Mouse (Mus musculus) c-Kit-positive CD71-positive TER-119-positive erythroid progenitor cells, embryonic 14.5 days (primary cell): Measurements from ENCODE around the gene Timm10.
"Not testable (repeated sequence)": the region's sequence is repeated elsewhere in the genome, so short reads cannot be mapped to it uniquely, and the experiment has no call there.

Experiments
- DNase-seq: peaks from one replicate; pipeline ENCODE4 v3.0.0-alpha.2; 2013; ENCODE audit warnings: low spot score

Timm10 gene

DNA sequence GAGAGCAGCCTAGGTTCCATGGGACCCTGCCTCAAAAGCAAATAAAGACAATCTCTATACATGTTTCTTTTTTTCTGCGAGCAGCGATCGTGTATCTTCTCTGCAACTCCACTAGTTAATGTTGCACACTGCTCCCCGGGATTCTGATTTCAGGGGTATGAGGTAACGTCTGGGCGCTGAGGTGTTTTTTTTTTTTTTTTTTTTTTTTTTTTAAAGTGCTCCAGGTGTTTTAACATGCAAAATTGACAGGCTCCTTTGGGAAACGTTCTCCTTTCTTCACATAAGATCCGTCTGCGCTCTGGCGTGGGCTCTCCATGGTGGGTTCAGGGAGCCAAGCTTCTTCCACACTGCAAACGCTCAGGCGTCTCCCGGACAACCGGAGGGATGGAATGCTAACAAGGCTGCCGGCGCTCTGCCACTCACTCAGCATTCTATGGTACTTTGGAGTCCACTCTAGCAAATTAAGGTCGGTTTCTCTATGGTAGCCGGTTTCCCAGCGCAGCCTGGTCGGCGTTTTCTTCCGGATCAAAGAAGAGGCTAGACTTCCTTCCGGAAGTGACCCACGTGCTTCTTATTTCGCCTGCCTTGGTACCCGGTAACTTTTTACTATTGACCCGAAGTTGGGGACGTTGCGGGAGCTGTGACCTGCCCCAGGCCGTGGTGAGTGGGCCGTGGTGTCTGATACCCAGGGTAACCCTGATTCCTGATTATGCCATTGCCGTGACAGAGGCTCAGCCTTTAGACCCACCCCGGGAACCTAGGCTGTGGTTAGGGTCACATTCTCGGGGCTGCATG is at the start of gene Timm10:
Timm10 (plus strand) TSS at position 510 of the 795 bp plus-strand sequence.
- peak; percentile 90 for DNase-seq

DNA sequence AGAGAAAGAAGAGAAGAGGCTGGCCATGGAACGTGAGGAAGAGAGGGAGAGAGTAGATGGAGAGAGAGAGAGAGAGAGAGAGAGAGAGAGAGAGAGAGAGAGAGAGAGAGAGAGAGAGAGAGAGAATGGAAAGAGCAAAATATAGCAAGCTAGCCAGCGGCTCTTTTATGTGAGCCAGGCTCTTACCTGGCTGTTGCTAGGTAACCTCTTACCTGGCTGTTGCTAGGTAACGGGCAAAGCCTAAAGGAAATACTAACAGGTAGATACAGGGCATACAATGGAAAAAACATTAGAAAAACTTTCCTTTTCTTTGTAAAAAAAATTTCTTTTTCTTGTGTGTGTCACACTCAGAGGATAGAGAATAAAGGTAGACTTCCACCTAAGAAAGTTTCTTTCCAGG is 49.1 kb upstream of the Timm10 start:
- DNase-seq = no peak

DNA sequence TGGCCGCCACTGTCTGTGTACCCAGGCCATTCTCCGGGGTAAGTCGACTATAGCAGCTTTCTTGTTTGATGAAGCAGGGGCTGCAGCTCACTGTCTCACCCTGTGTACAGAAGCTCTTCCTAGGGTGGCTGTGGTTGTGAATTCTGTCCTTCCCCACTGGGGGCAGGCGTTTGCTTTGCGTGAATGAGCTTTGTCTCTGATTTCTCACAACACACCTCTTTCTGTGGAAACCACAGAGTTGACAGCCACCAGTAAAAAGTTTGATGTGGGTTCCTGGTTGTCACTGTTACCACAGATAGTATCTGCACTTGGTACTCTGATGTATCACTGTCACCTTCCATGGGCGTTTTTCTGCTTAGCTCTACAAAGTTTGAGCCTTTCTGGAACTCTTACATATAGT is 47.6 kb upstream of the Timm10 start:
- no peak for DNase-seq

DNA sequence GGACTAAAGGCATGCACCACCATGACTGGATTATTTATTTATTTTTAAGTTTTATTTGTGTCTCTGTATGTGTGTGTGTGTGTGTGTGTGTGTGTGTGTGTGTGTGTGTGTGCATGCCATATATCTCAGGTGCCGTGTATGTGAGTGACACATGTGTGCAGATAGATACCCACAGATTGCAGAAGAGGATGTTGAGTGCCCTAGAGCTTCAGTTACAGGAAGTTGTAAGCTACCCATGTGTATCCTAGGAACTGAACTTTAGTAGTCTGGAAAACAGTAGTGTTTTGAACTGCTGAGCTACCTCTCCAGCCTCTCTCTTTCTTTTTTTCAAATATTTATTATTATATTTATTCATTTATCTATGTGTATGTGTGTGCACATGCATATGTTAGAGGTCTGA is 43.5 kb upstream of the Timm10 start:
- no peak for DNase-seq

DNA sequence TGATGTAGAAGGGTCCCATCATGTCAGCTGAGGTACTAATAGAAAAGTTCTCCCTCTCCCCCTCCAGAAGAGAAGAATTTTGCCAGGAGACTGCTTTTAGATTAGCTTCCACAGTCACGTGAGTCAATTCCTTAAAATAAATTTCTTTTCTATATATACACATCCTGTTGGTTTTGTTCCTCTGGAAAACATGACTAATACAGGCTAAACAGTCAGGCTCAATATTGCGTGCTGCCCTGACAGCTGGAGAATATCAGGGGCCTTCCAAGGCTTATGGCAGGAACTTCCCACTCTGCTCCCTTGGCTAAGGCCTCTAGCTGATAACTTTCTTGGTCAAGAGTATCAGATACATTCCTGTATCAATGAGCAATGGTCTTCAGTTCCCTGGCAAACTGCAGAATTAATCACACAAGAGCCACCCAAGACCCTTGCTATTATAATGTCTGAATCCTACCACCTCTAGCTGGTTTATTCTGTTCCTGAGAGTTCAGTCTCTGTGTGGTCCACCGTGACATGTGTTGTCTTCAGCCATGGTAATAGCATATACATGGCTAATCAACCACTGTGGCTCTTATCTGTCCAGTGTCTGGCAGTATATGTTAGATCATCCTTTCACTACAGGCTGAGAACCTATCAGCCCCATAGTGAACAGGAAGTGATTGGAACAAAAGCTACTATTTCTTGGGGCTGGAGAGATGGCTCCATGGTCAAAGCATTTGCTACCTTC is 42.8 kb upstream of the Timm10 start:
- no peak for DNase-seq

DNA sequence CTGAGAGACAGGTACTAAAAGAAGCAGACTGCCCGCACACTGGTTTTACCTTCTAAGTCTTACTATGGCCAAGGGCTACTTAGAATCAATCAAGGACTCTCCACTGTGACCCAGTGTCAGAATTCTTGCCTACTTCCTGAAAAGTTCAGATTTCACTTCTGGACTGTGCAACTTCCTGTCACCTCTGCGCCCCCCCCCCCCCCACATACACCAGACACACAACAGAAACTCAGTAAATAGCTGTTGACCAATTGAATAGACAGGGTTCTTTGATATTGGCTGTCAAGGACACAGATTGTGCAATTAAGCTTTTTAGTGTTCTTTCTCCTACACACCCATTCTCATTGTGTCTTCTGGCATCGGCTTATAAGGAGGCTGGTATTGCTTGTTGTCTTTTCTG is 38.5 kb upstream of the Timm10 start:
- no peak for DNase-seq

DNA sequence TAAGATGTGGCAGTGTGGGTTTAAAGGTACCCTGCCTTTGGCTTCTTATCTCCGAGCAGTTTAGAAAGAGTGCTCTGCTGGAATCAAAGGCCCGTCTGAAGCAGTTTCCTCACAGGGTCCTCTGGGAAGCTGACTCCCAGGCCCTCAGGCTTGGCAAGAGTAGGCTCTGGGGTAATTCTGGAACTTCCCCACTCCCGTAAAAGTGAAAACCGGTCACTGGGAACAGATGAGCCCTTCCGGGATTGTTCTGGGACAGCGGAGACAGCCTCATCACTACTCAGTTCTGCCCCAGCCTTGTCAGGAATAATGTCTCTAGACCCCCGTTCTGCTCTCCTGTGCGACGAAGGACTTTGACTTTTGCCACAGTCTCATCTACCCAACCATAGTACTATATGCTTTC is 36.4 kb upstream of the Timm10 start:
- DNase-seq = no peak

DNA sequence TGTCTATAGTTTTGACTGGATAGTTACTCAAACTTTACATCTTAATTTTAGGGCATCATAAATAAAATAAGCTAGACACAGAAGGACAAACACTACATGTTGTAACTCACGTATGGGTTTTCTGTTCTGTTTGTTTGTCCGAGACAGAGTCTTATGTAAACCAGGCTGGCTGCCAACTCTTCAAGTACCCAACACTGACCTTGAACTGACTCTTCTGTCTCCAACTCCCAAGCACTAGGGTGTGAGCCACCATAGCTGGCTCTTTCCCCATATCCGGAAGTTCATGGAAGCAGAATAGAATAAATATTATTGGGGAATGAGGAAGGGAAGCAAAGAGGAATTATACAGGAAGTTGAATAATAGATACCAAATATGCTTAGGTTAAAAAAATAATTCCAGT is 34.3 kb upstream of the Timm10 start:
- no peak for DNase-seq

DNA sequence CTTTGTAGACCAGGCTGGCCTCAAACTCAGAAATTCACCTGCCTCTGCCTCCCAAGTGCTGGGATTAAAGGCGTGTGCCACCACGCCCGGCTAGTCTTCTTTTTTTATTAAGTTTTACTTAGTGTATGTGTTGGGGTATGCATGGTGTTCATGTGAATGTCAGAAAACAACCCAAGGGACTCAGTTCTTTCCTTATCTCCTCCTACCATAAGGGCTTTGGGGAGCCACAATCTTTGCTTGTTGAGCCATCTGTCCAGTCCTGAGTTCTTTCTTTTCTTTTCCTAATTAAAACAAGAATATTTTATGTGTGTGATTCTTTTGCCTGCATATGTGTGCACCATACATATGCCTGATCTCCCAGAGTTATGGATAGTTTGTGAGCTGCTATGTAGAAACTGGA is 33.6 kb upstream of the Timm10 start:
- DNase-seq = peak; percentile 42

DNA sequence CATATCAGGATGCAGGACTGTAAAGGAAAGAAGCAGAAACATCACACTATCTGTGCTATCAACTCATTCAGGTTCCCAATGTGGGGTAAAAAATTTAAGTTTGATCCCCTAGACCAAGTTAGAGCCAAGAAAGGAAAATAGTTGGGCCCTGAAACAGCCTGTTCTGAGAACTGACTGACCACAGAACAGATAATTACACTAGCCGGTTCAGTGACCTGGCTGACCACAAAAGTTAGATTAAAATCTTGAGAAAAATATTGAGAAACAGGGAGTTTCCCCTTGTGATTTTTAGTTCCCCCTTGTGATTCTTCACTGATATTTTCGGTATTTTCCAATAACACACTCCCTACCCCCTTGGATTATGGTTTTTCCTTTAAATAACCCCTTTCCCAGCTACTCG is 32.9 kb upstream of the Timm10 start:
- DNase-seq = no peak

DNA sequence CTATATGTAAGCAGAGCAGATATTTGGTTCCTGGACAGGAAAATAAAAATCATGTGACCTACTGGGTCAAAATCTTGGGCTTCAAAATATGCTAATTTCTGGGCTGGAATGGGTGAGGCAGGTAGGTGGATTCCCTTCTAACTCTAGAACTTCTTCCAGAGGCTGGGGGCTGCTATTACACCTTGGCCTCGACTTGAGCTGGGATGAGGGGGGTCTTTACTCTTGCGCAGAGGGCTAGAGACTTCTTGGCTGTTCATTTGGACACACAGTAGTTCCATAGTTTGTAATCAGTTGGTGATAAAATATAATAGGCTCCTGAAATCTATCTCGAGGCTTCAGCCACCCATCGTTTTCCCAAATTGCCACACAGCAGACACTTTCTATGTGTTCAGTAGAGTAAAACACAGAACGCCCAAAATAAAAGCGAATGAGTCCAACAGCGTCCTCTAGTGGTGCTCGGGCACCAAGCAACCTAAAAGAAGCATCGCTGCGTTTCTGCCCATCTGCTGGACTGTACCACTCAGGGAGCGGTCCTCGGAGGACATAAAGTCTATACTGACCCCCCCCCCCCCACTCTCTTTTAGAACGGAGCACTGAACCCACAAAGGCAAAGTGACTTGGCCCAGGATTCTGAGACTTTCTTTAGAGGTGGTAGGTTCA is 28.8 kb upstream of the Timm10 start:
- peak; percentile 90 for DNase-seq

DNA sequence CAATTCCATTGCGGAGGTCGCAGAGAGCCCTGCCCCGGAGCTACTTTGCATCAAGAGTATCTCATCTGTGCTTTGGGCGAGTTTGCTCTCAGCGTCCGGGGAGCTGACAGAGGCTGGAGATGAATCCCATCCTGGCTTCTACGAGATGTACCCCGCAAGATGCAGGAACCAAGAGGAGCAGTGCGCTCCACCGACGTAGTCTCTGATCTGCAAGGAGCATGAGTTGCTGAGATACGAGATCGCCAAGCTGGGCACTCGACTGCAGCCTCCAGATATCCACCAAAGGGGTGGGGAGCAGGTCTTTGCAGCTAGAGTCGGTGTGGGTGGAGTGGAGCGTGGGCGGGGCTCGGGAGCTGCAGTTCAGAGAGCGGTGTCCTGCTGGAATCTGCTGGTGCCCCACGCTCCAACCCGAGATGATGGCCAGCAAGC is 28.3 kb upstream of the Timm10 start, which contains the start of gene Ube2l6:
Ube2l6 (plus strand) TSS at position 336 of the 429 bp plus-strand sequence.
- DNase-seq = peak; percentile 95

DNA sequence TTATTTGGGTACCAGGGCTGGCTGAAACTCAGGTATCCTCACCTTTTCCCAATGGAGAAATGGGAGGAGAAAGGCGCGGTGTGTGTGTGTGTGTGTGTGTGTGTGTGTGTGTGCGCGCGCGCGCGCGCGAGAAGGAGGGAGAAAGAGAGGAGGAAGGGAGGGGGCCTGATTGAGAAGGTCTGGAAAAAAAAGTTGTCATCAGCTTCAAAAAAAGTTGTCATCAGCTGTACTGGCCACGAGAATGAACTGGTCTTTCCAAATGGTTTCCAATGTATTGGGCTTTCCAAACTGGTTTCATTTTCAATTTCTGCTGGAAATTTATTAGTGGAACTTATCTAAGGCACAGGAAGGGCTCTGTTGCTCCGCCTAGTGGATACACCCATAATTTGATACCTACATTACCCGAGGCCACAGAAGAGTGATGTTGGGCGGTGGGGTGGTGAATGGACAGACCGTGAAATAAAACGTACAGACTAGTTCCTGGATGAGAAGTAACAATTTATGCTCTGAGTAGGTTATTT is 27.7 kb upstream of the Timm10 start:
- DNase-seq = peak; percentile 87

DNA sequence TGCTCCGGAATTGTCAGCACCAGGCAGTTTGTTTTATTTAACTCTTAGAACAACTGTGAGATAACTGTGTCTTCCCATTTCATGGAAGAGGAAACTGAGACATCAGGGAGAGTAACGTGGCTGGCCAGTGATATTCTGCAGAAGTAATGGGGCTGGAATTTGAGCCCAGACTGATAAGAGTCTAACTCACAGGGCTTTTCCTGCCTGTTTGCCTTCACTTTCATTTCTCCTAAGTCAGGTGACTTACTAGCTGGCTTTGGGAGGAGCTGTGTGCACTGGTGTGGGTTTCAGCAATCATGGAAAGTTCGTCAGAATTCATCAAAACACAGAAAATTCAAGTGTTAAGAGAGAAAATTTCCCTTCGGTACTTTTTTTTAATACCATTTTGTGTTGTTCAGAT is 26.5 kb upstream of the Timm10 start:
- peak; percentile 59 for DNase-seq

DNA sequence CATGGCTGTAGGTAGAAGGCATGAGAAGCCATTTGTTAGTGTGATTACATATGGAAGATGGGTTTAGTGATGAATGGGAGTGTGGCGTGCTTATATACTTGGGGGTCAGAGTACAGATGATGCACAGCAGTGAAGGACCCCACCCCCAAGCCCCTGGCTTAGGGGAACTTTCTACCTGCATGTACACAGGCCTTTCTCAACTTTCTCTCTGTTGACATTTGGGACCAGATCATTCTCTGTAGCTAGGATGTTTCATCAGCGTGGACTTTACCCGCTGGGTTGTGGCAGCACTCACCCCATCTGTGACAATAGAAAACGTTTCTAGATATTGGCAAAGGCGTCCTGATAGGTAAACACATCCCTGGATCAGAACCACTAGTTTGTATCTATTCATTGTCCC is 25.6 kb upstream of the Timm10 start:
- DNase-seq = not testable (repeated sequence)

DNA sequence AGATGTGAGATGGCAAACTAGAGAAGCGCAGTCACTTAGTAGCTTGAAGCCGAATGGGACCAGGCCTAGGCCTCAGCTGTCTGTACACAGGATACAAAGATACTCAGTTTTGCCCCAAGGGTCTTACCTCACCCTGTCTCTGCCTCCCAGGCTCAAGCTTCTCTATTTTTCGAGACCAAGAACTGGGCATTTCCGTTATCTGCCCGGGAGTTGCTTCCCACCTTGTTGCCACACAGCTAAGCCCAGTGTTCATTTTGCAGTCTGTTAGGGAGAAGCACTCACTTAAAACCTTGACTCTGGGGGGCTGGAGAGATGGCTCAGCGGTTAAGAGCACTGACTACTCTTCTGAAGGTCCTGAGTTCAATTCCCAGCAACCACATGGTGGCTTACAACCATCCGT is 22.8 kb upstream of the Timm10 start:
- DNase-seq = no peak

DNA sequence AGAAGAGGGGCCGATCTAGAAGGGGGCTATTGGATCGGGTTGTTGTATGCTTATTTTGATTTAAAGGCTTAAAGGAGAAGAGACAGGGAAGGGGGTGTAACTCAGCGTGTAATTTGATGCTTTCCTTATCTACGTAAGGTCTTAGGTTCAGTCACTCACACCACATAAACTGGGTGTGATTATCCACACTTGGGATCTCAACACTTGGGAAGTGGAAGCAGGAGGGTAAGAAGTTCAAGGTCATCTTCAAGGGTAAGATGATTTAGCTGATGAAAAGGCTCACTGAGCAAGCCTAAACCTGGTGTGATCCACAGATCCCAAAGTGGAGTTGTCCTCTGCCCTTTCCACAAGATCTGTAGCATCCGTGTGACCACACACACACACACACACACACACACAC is 20.3 kb upstream of the Timm10 start:
- DNase-seq = no peak

DNA sequence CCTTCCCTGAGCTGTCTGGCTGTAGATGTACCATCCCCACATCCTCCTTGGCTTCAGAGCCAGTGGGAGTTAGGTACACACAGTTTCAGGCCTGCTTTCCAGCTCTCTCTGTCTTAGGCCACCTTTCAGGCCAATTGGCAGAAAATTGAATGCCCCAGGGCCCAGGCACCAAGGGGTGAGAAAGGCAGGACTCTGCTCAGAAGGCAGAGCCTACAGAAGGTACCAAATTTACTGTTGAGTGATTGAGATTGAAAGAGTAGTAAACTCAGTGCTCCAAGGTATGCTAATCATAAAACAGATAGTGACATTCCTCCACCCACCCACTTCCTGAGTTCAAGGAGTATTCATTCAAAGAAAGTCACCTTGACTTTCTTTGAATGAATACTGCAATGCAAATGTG is 17.5 kb upstream of the Timm10 start:
- no peak for DNase-seq

DNA sequence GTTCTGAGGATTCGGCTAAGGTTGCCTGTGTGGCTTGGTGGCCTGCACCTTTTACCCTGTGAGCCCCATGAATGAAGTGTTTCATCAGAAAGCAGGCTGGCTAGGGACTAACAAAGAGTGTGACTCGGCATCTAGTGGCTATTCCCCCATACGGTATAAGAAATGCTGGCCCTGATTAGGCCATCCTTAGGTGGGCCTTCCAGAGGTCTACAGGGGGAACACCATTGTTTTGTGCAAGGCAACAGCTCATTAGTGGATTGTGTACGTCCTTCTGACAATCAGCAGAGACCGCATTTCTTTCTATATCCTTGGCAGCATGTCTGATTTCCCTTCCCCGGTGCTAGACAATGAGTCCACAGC is 16.3 kb upstream of the Timm10 start:
- DNase-seq = no peak

DNA sequence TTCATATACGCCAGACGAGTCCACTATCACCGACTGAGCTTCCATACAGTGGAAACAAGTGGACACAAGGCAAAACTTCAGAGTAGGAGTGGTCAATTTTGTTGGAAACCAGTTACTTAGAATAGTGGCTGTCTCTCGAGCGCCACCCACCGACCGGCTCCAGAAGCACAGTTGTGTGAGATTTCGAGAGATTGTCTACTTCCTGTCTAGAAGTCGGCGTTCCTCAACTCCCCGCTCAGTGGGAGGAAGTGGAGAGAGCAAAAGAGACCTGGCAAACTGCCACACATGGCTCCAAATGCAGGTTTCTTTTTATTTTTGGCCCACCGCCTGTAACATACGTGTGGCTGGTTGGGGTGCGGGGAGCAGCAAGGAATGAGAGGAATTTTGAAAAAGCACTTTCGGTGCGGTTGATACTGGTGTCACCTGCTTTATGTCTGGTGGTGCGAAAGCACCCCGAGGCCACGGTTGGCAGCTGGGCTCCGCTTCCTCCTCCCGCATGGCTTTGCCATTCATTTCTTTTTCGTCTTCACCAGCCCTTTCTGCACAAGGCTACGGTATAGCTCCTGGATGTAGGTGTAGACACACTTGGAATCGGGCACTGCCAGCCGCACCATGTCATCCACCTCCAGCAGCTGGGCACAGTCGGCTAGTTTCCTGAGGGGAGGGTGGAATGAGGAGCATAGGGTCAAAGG is 15.8 kb upstream of the Timm10 start:
- DNase-seq = peak; percentile 75

DNA sequence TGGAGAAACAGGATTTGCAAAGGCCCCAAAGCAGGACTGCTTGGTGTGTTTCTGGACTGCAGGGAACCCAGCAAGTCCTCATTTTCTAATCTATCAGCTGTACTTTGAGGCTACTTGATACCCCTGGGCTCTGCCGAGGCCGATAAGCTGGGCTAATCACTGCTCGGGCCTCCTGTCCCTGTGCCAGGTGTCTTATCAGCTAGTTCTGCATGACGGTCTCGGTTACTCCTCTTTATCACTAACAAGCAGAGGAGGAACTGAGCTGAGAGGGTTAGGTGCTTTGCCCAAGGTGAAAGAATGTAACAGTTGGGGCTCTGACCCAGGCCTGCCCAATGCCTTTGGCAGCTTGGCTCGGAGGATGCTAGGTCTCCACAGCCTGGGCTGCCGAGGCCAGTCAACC is 14.9 kb upstream of the Timm10 start:
- peak; percentile 92 for DNase-seq

DNA sequence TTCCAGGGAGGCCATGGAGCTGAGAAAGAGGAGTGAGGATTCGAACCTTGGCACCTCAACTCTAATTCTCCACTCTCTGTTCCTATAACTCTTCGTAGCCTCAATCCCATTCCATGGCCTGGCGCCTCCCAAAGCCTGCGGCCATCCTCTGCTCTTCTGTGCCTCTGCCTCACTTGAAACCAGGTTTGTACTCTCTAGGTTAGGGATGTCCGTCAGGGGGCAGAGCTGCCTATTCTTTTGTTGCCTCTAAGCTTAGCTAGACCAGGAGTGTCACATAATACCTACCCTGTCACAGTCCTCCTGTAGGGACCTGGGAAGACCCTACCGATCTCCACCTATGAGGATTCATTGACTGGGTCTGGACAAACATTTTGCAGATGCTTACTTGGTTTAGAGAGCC is 14.1 kb upstream of the Timm10 start:
- DNase-seq = peak; percentile 30
